Mouse (Mus musculus) ovary, postnatal 36 days (tissue): Measurements from ENCODE around the gene Trpc1.
A peak's percentile ranks its signal among the peaks of the same experiment; 100 is the strongest.

ENCODE experiments used
- DNase-seq: peaks from one replicate; pipeline ENCODE4 v3.0.0; 2022; ENCODE audit warnings: low spot score, mixed read lengths

The Trpc1 gene

GRCm38 (mm10) chr9:95750037-95750511 is at the start of gene Trpc1:
Gene Trpc1 (minus strand): TSS chr9:95750375.
- DNase-seq: peak; percentile 75

GRCm38 (mm10) chr9:95796323-95796722 is 46.1 kb upstream of the Trpc1 start:
- no peak for DNase-seq

GRCm38 (mm10) chr9:95795844-95796243 is 45.7 kb upstream of the Trpc1 start:
- no peak for DNase-seq

- no peak for DNase-seq
These were observed 45.1 kb upstream of the Trpc1 start for GRCm38 (mm10) chr9:95795077-95795784.

- no peak for DNase-seq
These were observed 44.0 kb upstream of the Trpc1 start for GRCm38 (mm10) chr9:95793986-95794744.

GRCm38 (mm10) chr9:95784888-95785511 is 34.8 kb upstream of the Trpc1 start:
- DNase-seq: no peak

GRCm38 (mm10) chr9:95783646-95784293 is 33.6 kb upstream of the Trpc1 start:
- DNase-seq: no peak

- no peak for DNase-seq
These were observed 21.5 kb upstream of the Trpc1 start for GRCm38 (mm10) chr9:95771671-95772070.

- DNase-seq: no peak
These were observed 13.0 kb upstream of the Trpc1 start for GRCm38 (mm10) chr9:95763218-95763617.

GRCm38 (mm10) chr9:95762228-95762627 is 12.1 kb upstream of the Trpc1 start:
- no peak for DNase-seq

GRCm38 (mm10) chr9:95761381-95761780 is 11.2 kb upstream of the Trpc1 start:
- no peak for DNase-seq

- no peak for DNase-seq
These were observed 571 bp upstream of the Trpc1 start for GRCm38 (mm10) chr9:95750746-95751145.

- peak; percentile 6 for DNase-seq
These were observed 680 bp downstream of the Trpc1 start for GRCm38 (mm10) chr9:95749461-95749928.

- no peak for DNase-seq
These were observed 2.9 kb downstream of the Trpc1 start for GRCm38 (mm10) chr9:95747298-95747697.

GRCm38 (mm10) chr9:95744845-95745613 is 5.1 kb downstream of the Trpc1 start:
- no peak for DNase-seq

- DNase-seq: no peak
These were observed 13.9 kb downstream of the Trpc1 start for GRCm38 (mm10) chr9:95736238-95736637.

GRCm38 (mm10) chr9:95712574-95712973 is 37.6 kb downstream of the Trpc1 start:
- DNase-seq: no peak

GRCm38 (mm10) chr9:95708943-95709342 is 41.2 kb downstream of the Trpc1 start:
- DNase-seq: no peak

- DNase-seq: no peak
These were observed 44.8 kb downstream of the Trpc1 start for GRCm38 (mm10) chr9:95705371-95705770.

- no peak for DNase-seq
These were observed 46.1 kb downstream of the Trpc1 start for GRCm38 (mm10) chr9:95704078-95704477.

- DNase-seq: no peak
These were observed 50.9 kb downstream of the Trpc1 start for GRCm38 (mm10) chr9:95699273-95699672.
